8 mouse cellular contexts compared by ENCODE assay signal in the genomic region with DNA sequence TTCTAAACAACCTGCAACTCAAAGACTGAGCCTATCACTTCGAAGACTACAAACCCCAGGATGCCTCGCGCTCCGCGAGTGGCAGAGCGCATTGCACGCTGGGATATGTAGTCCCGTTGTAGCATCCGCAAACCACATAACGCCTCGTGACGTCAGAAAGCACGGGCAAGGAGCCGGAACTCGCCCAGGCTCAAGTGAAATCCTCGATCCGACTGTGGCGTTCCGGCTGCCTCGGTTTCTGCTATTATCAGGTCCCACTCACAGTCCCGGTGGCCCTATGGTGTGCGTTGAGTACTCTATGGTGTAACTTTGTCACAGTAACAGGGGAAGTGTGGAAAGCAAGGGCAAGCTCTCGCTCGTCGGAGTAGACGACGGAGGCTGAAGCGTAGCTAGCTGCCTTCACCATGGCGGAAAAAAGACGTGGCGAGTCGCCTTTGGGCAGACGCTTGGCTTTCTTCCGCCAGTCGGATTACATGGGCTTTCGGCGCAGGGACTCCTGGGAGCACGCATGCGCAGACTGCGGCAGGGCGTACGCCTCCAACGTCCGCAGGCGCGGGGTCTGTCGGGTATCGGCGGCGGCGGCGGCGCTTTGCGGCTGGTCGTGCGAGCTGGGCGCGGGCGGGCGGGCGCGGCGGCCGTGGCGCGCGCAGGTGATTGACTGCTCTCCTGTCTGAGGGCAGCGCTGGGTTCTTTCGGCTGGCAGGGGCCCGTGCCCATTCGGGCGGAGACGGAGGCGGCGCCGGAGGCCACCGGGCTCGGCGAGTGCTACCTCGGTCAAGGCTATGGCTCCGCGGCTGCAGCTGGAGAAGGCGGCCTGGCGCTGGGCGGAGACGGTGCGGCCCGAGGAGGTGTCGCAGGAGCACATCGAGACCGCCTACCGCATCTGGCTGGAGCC. TPM values are rescaled to one million over a fixed set of nuclear protein-coding genes. Genes with fewer than 3 reads are reported as not detected.
DNase-seq lines count a peak whose midpoint lies in the region; ATAC-seq lines count a peak whose summit lies in the region.

A gene (plus strand): TSS at position 155 of the 895 bp plus-strand sequence.

- peak; percentile 99 for DNase-seq in adrenal gland, adult (ENCODE audit: inconsistent age in 2 of 2, low spot score in 1 of 2)
- DNase-seq in embryo, embryonic 10.5 days (ENCODE audit: low spot score), result peak; percentile 99
- DNase-seq in gastrocnemius, postnatal 14 days, result peak; percentile 100
- peak; percentile 99 to 100 for DNase-seq in left cerebral cortex, postnatal 10 days (ENCODE audit: extremely low spot score in 1 of 2, low spot score in 2 of 2)
- peak; percentile 100 for DNase-seq in right cerebral cortex, postnatal 25 days
- peak; percentile 99 for DNase-seq in urinary bladder, postnatal 4 days (ENCODE audit: low spot score in 2 of 2)

- intact Hi-C loops in gastrocnemius, postnatal 14 days (cut with DNase I; ENCODE audit: low total_unique reads), result no loop called here
- intact Hi-C loops in left cerebral cortex, postnatal 10 days (cut with DNase I), result no loop called here

- peak; percentile 89 for ATAC-seq in inflammation-experienced regulatory T-cells, adult 6 months
- ATAC-seq in megakaryocyte-erythroid progenitor cell, adult 5-6 weeks (replicated peaks; ENCODE audit: low FRiP score, low TSS enrichment, poor library complexity, severe bottlenecking), result peak; percentile 91

RNA-seq across cellular contexts. Expression of the gene that starts here (rescaled TPM):
- 10 to 100 TPM; 20.1 to 24.4 TPM for total RNA-seq in gastrocnemius, postnatal 14 days (2021)
- polyA plus RNA-seq in inflammation-experienced regulatory T-cells, adult 6 months (2017; shearing (Covaris generic)), result 10 to 100 TPM; 50.7 to 65.5 (median 59.6) TPM
- 100 to 1,000 TPM; 125 to 126 TPM for total RNA-seq in left cerebral cortex, postnatal 10 days (2021)
- 172 and 208 TPM in 2 replicates for total RNA-seq in megakaryocyte-erythroid progenitor cell, adult 5-6 weeks (2014; fragmentation: Nextera tagmentation)
- 185 and 213 TPM in 2 replicates for total RNA-seq in megakaryocyte-erythroid progenitor cell, adult 5-6 weeks (2017)

Comparison
In these comparisons a context has a peak if more than half of its experiments do, and no peak if none do; other contexts are left out.
1. Peak in every context shown above with its lines: DNase-seq and ATAC-seq.
2. RNA of the gene that starts here (total RNA-seq): 172 to 213 TPM in megakaryocyte-erythroid progenitor cell, adult 5-6 weeks and 125 to 126 TPM in left cerebral cortex, postnatal 10 days; 20.1 to 24.4 TPM in gastrocnemius, postnatal 14 days; every median in the first group is over 4 times any median in the second.